Mouse (Mus musculus) mesoderm, embryonic 11.5 days (tissue): ENCODE measurements around the gene Gapdh.
A peak's percentile ranks its signal among the peaks of the same experiment; 100 is the strongest.
"Not testable (repeated sequence)": the region's sequence is repeated elsewhere in the genome, so short reads cannot be mapped to it uniquely, and the experiment has no call there.

Experiments
- DNase-seq: peaks from one replicate; pipeline ENCODE4 v3.0.0-alpha.2; 2012; ENCODE audit warnings: low read depth, low spot score

The Gapdh gene

DNA sequence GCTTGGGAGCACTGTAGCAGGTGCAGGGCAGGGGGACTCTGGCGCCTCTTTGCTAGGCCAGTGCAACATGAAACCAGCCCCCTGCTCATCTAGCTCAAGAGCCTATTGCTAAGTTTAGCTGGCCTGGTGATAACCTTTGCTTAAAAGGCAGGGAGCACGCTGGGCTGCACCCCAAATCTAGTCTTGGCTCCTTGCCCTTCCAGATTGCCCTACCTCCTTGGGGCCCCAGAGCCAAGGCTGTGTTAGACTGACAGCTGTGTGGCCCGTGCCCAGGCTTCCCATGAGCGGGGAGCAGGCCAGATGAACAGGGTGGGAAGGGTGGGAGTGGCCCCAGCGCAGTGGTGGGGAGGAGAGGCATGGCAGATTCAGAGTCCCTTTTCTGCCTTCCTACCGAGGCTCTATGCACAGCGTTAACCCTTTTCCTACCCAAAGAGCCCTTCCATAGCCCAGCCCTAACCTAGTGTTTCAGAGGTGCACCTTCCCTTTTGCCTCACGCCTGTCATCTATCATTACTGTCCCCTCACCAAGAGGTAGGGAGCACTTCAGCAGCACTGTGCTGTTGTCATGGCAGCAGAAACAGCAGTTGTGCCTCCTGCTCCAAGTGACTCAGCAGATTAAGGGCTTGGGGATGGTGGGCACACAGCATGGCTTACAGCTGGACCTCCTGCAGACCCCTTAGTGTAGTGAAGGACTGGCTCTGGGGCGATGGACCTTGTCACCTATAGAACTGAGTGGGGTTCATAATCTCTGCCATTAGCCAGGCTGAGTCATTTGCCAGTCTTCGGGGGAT lies 789 bp upstream of the Gapdh start:
- no peak for DNase-seq

GRCm38 (mm10) chr6:125165328-125165891 lies 857 bp downstream of the Gapdh start:
- peak; percentile 98 for DNase-seq

- peak; percentile 92 for DNase-seq
Observed at GRCm38 (mm10) chr6:125164672-125165327, 1.5 kb downstream of the Gapdh start.

- peak; percentile 55 for DNase-seq
Observed at GRCm38 (mm10) chr6:125163801-125164657, 2.2 kb downstream of the Gapdh start.

DNA sequence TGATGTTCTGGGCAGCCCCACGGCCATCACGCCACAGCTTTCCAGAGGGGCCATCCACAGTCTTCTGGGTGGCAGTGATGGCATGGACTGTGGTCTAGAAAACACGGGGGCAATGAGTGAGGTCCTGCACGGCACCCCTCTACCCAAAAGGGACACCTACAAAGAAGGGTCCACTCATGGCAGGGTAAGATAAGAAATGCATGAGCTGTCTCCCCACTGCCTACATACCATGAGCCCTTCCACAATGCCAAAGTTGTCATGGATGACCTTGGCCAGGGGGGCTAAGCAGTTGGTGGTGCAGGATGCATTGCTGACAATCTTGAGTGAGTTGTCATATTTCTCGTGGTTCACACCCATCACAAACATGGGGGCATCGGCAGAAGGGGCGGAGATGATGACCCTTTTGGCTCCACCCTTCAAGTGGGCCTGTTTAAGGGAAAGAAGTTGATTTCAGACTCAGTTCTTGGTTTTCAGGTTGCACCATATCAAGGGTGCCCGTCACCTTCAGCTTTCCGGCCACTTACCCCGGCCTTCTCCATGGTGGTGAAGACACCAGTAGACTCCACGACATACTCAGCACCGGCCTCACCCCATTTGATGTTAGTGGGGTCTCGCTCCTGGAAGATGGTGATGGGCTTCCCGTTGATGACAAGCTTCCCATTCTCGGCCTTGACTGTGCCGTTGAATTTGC lies 3.5 kb downstream of the Gapdh start:
- not testable (repeated sequence) for DNase-seq

GRCm38 (mm10) chr6:125161971-125162370 lies 4.3 kb downstream of the Gapdh start:
- DNase-seq = peak; percentile 79

DNA sequence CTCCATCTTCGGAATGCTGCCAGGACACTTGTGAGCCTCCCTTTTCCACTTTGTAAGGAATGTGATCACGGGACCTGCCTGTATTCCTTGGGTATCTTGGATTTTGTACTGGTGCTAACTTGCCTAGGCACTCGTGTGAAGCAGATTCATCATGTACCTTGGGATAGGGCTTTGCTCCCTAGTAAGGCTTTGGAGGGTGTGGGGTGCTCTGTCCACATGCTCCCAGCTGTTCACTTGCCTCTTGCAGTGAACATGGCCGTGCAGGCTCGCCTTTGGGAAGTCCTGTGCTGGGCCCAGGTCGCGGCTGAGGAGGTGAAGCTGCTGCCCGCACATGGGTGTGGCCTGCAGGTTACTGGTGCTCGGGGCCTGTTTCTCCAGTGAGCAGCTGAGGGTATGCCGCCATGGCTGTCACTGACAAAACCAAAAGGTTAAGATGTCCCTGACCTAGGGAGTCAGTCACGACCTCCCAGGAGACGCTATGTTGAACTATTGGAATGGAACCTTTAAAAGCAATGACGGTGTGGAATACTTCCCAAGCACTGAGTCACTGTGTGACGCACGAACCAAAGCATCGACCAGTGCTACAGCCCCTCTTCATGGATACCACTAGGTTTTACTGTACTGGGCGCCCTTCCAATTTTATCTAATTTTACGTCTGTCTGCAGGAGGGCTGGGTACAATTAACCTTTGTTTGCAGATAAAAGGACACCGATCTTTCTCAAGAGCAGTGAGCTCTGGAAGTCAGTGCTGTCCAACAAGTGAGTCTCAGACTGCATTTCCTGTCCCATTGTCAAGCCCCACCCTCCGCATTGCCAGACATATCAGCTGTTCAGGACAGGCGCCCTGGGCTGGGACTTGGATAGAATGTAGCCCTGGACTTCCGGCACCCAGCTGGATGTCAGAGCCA lies 5.2 kb downstream of the Gapdh start:
- peak; percentile 56 for DNase-seq

GRCm38 (mm10) chr6:125160558-125160853 lies 5.8 kb downstream of the Gapdh start:
- no peak for DNase-seq

DNA sequence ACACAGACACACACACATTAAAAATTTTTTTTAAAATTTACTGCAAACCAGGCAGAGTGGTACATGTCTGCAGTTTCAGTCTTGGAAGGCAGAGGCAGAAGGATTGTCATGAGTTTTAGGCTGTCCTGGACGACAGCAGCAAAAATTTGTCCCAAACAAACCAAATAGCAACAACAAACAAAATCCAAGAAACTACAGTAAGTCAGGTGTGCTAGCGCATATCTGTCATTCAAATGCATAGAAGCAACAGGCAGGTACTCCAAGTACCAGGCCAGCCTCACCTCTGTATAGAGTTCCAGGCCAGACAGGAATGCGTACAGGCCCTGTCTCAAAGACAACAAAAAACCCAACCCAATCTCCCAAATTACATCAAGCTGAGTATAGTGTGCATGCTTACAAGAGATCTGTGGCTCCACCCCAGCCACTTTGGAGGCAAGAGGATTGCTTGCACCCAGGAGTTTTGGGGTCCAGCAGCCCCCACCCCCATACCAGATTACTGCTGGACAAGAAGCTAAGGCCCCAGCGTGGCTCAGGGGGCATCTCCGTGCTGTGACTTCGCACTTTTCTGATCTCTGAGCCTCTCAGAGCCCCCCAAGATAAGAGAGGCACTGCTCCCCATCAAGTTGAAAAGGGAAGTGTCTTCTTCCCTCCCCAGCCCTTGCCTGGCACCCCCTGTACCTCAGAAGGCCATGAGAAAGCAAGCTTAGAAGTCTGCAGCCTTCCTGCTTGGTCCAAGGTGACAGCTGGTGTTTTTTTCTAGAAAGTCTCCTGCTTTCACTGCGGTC lies 6.3 kb downstream of the Gapdh start:
- no peak for DNase-seq

GRCm38 (mm10) chr6:125158944-125159492 lies 7.2 kb downstream of the Gapdh start:
- DNase-seq = no peak

DNA sequence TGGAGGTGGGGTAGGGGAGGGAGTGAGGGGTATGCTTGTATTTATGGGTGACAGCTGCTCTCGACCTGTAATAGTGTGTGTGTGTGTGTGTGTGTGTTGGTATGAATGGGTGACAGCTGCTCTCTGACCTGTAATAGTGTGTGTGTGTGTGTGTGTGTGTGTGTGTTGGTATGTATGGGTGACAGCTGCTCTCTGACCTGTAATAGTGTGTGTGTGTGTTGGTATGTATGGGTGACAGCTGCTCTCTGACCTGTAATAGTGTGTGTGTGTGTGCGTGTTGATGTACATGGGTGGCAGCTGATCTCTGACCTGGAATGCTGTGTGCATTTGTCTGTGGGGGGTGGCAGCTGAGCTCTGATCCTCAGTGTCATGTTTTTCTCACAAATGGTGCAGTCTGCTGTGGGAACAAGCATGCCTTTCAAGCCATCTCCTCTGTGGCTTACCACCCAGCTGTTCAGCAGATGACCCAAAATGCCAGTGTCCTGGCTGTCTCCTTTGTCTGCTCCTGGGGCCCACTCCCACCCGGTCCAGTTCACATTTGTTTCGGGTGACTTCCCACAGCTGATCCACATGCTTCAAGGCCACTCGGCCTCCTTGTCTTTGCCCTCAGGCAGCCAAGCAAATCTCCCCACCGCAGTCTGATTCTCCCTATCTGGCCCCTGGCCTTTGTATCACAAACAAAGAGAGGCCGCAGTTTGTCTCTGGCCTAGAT lies 9.2 kb downstream of the Gapdh start:
- peak; percentile 74 for DNase-seq

GRCm38 (mm10) chr6:125156491-125156890 lies 9.8 kb downstream of the Gapdh start:
- DNase-seq = no peak

- no peak for DNase-seq
Observed at GRCm38 (mm10) chr6:125155262-125155661, 11.0 kb downstream of the Gapdh start.

DNA sequence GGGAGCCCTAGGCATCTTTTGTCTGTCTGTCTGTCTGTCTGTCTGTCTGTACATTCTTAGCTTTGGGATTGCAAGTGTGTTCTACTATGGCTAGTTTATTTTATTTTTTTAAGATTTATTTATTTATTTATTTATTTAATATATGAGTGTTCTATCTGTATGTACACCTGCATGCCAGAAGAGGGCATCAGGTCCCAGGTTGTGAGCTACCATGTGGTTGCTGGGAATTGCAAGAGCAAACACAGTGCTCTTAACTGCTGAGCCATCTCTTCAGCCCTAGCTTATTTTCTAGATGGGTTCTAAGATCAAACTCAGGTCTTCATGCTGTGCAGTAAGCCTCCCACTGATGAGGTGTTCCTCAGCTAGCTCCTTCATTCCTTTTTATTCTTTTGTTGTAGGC lies 11.7 kb downstream of the Gapdh start:
- peak; percentile 40 for DNase-seq

- DNase-seq = no peak
Observed at GRCm38 (mm10) chr6:125153682-125154081, 12.6 kb downstream of the Gapdh start.

DNA sequence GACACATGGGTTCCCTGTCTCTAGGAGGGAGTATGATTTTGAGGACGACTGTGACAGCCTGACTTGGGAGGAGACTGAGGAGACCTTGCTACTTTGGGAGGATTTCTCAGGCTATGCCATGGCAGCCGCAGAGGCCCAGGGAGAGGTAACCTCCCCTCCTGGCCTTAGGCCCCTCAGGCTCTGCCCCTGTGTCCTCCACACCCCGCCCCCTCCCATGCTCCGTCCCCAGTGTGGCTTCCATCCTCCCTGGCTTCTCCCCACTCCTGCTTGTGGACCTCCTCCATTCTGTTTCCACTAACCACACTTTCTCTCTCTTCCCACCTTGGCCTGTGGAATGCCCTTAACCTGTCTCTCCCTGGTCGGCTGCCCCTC lies 13.3 kb downstream of the Gapdh start:
- DNase-seq = no peak

DNA sequence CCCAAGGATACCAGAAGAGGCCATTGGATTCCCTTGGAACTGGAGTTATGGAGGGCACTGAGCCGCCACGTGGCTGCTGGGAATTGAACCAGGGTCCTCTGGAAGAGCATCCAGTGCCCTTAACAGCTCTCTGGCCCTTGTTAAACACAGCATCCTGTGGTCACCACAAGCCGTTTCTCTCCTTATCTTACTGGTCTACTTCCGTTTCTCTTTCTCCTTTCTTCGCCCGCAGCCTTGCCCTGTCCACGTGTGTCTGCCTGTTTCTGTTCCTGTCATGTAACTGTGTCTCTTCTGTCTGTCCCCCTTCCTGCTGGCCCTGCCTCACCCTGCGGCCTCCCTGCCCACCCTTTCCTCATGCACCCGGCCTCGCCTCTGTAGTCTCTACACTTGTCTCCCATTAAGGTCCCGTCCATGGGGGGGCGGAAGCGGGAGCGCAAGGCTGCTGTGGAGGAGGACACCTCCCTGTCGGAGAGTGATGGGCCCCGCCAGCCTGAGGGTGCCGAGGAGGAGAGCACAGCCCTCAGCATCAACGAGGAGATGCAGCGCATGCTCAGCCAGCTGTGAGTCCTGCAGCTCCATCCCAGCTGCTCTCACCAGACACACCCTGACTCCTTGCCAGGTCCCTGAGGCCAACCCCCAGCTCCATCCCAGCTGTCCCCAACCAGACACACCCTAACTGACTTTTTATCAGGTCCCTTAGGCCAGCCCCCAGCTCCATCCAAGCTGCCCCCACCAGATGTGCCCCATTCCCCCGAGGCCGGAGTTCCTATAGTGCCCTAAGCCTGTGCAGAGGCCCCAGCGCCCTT lies 13.9 kb downstream of the Gapdh start:
- DNase-seq = no peak

DNA sequence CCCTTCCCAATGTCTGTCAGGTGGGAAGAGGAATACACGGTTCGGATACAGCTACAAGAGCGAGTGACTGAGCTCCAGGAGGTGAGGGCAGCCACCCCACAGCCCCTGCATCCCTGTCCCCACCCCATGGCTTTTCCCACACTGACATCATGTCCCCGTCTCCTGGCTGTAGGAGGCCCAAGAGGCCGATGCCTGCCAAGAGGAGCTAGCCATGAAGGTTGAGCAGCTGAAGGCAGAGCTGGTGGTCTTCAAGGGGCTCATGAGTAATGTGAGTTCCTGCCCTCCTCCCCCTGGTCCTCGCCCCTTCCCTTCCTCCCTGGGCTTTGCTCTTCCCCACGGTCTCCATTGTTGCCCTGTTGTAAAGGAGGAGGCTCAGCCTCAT lies 16.7 kb downstream of the Gapdh start:
- no peak for DNase-seq
